Mouse (Mus musculus) limb, embryonic 14.5 days (tissue): ENCODE measurements around the gene Golt1a. TPM values are rescaled to one million over a fixed set of nuclear protein-coding genes. Genes with fewer than 3 reads are reported as not detected.

Experiments used
- ATAC-seq: fragments of 200-750 bp; cut with Nextera tagmentation; 2 replicates; pipeline ENCODE4 v1.8.0; 2017; ENCODE audit warnings: low read depth, moderate number of reproducible peaks, moderate TSS enrichment; ENCODE audit not compliant: low FRiP score
- DNase-seq: peaks from one replicate; pipeline ENCODE4 v3.0.0-alpha.2; 2015; ENCODE audit warnings: low spot score
- H3K27ac ChIP-seq: fragments of 300-500 bp; sonication (generic); replicated peaks from 2 replicates; pipeline ENCODE4 v1.5.1; 2014; ENCODE audit warnings: low read depth, mild to moderate bottlenecking, low read length, moderate library complexity, mixed read lengths
- H3K27me3 ChIP-seq: fragments of 300-500 bp; sonication (generic); 2 replicates; pipeline ENCODE4 v1.6.1; 2014; ENCODE audit warnings: low read length, mixed read lengths; ENCODE audit not compliant: control insufficient read depth, insufficient read depth
- H3K36me3 ChIP-seq: fragments of 300-500 bp; sonication (generic); 2 replicates; pipeline ENCODE4 v1.6.1; 2014; ENCODE audit warnings: mild to moderate bottlenecking, low read length, moderate library complexity, mixed read lengths; ENCODE audit not compliant: control insufficient read depth, insufficient read depth
- H3K4me1 ChIP-seq: fragments of 300-500 bp; sonication (generic); 2 replicates; pipeline ENCODE4 v1.6.1; 2014; ENCODE audit warnings: antibody characterized with exemption, low read length, mixed read lengths; ENCODE audit not compliant: control insufficient read depth, insufficient read depth
- H3K4me2 ChIP-seq: fragments of 300-500 bp; sonication (generic); replicated peaks from 2 replicates; pipeline ENCODE4 v1.6.1; 2014; ENCODE audit warnings: low read depth, mild to moderate bottlenecking, low read length, moderate library complexity; ENCODE audit not compliant: severe bottlenecking
- H3K4me3 ChIP-seq: fragments of 300-500 bp; sonication (generic); replicated peaks from 2 replicates; pipeline ENCODE4 v1.5.1; 2014; ENCODE audit warnings: low read length
- H3K9ac ChIP-seq: fragments of 300-500 bp; sonication (generic); 2 replicates; pipeline ENCODE4 v1.6.1; 2014; ENCODE audit warnings: mild to moderate bottlenecking, low read depth, low read length, moderate library complexity; ENCODE audit not compliant: severe bottlenecking
- H3K9me3 ChIP-seq: fragments of 300-500 bp; sonication (generic); 2 replicates; pipeline ENCODE4 v1.6.1; 2016; ENCODE audit warnings: low read length; ENCODE audit not compliant: control insufficient read depth
- POLR2A ChIP-seq: fragments of 200-500 bp; IDR thresholded peaks from 2 replicates; pipeline ENCODE4 v1.8.0; 2012; ENCODE audit warnings: inconsistent platforms, mild to moderate bottlenecking, moderate library complexity, borderline replicate concordance; ENCODE audit not compliant: insufficient read depth, insufficient read length; ENCODE audit errors: extremely low read depth
- WGBS: fragments of 180-500 bp; shearing (Covaris S2); extraction: QIAGEN DNeasy Blood & Tissue Kit; methylation state at CpG from one replicate; pipeline ENCODE4 v1.1.7; 2014; 5-methylcytosine and 5-hydroxymethylcytosine counted together
- polyA plus RNA-seq, 2 experiments: library from polyadenylated mRNA; depleted of rRNA in 1 of 2; stranded (reverse) in 1 of 2; unstranded in 1 of 2; fragments of >200 nt; fragmentation: Nextera tagmentation in 1 of 2; extraction: Ambion mirVana in 1 of 2; gene quantifications; 2 replicates each; pipeline versions ENCODE4 v1.2.1 to v1.2.3; 2012 to 2014

Gene Golt1a
- polyA plus RNA-seq, 2 experiments: not detected

GRCm38 (mm10) chr1:133344357-133344756 lies 34.8 kb downstream of the Golt1a start:
- H3K4me1 ChIP-seq: no peaks in the 10 kb centered on the region
- no peak for TF ChIP-seq POLR2A
- H3K9ac ChIP-seq: no peak overlapping the region
- no peak overlapping the region for H3K4me3 ChIP-seq
- DNase-seq (no peak), ATAC-seq (no peak)
- H3K36me3 ChIP-seq: no peaks in the 10 kb centered on the region
- H3K27me3 ChIP-seq: no peaks in the 10 kb centered on the region
- no peaks in the 10 kb centered on the region for H3K9me3 ChIP-seq
- 84% methylated on average over 2 of the region's 2 CpGs for WGBS
- H3K27ac ChIP-seq: no peak overlapping the region
- H3K4me2 ChIP-seq: no peak overlapping the region

- Histone ChIP-seq H3K4me2 (no peak overlapping the region), H3K9ac (no peak overlapping the region), H3K4me3 (no peak overlapping the region), H3K9me3 (no peaks in the 10 kb centered on the region), H3K36me3 (no peaks in the 10 kb centered on the region), H3K27ac (no peak overlapping the region), H3K27me3 (no peaks in the 10 kb centered on the region), H3K4me1 (no peaks in the 10 kb centered on the region)
- no peak for DNase-seq
- TF ChIP-seq POLR2A: no peak
- no peak for ATAC-seq
- 83% methylated on average over 9 of the region's 9 CpGs for WGBS
Measured at GRCm38 (mm10) chr1:133346531-133346930, 36.9 kb downstream of the Golt1a start.

GRCm38 (mm10) chr1:133347226-133347625 lies 37.6 kb downstream of the Golt1a start:
- Histone ChIP-seq H3K9ac (no peak overlapping the region), H3K27ac (no peak overlapping the region), H3K4me1 (no peaks in the 10 kb centered on the region), H3K9me3 (no peaks in the 10 kb centered on the region), H3K4me2 (no peak overlapping the region), H3K4me3 (no peak overlapping the region), H3K27me3 (no peaks in the 10 kb centered on the region), H3K36me3 (no peaks in the 10 kb centered on the region)
- 66% methylated on average over 3 of the region's 3 CpGs for WGBS
- DNase-seq (no peak), ATAC-seq (no peak)
- no peak for TF ChIP-seq POLR2A

- Histone ChIP-seq H3K4me1 (no peaks in the 10 kb centered on the region), H3K27me3 (no peaks in the 10 kb centered on the region), H3K27ac (no peak overlapping the region), H3K9ac (no peak overlapping the region), H3K4me2 (no peak overlapping the region), H3K4me3 (no peak overlapping the region), H3K9me3 (no peaks in the 10 kb centered on the region), H3K36me3 (no peaks in the 10 kb centered on the region)
- ATAC-seq (no peak), DNase-seq (no peak)
- no peak for TF ChIP-seq POLR2A
- 70% methylated on average over 11 of the region's 11 CpGs for WGBS
Measured at GRCm38 (mm10) chr1:133347693-133348520, 38.3 kb downstream of the Golt1a start.

GRCm38 (mm10) chr1:133350210-133350609 lies 40.6 kb downstream of the Golt1a start, which contains the start of gene Ren1:
Ren1 (plus strand) TSS chr1:133350510.
- 80% methylated on average over 1 of the region's 1 CpGs for whole genome bisulfite sequencing
- no peak for TF ChIP-seq POLR2A
- H3K4me1 ChIP-seq: no peaks in the 10 kb centered on the region
- H3K9ac ChIP-seq: no peak within 1 kb of the TSS
- no peak within 1 kb of the TSS for H3K4me2 ChIP-seq
- no peak within 1 kb of the TSS for H3K4me3 ChIP-seq
- H3K36me3 ChIP-seq: no peaks in the 10 kb centered on the region
- no peak within 1 kb of the TSS for H3K27ac ChIP-seq
- DNase-seq (no peak), ATAC-seq (no peak)
- H3K27me3 ChIP-seq: no peaks in the 10 kb centered on the region
- H3K9me3 ChIP-seq: no peaks in the 10 kb centered on the region

GRCm38 (mm10) chr1:133351762-133352161 lies 42.2 kb downstream of the Golt1a start:
- H3K4me2 ChIP-seq: no peak overlapping the region
- no peaks in the 10 kb centered on the region for H3K9me3 ChIP-seq
- peaks cover 3% of the 10 kb centered on the region; the same call in 1 of the 2 replicates for H3K4me1 ChIP-seq
- H3K27ac ChIP-seq: no peak overlapping the region
- H3K9ac ChIP-seq: no peak overlapping the region
- no peak for ATAC-seq
- WGBS: 35% methylated on average over 9 of the region's 9 CpGs
- no peak for TF ChIP-seq POLR2A
- no peak overlapping the region for H3K4me3 ChIP-seq
- H3K27me3 ChIP-seq: no peaks in the 10 kb centered on the region
- no peaks in the 10 kb centered on the region for H3K36me3 ChIP-seq
- no peak for DNase-seq
